Mouse (Mus musculus): ENCODE data around the gene Btaf1. TPM values are rescaled to one million over a fixed set of nuclear protein-coding genes. Genes with fewer than 3 reads are reported as not detected.

Btaf1 gene
- total and polyA plus RNA-seq, 2 experiments = 2.6 to 15.5 TPM

- H3K9ac ChIP-seq (ENCODE audit: low read depth, low read length) = no peak overlapping the region
- no peak overlapping the region for H3K4me3 ChIP-seq (ENCODE audit: insufficient read depth, low read depth, low read length)
- TF ChIP-seq POLR2A (IDR thresholded peaks at IDR 0.05; ENCODE audit: extremely low read depth, insufficient read depth, low read length) (no peak), CTCF (IDR thresholded peaks at IDR 0.05; ENCODE audit: low read depth, low read length) (no peak)
- peak; percentile 59 for DNase-seq (ENCODE audit: extremely low read depth, low read depth, low spot score)
- H3K4me1 ChIP-seq (ENCODE audit: control insufficient read depth, insufficient read depth, low read length) = no peaks in the 10 kb centered on the region
- no peaks in the 10 kb centered on the region for H3K79me2 ChIP-seq (ENCODE audit: control insufficient read depth, insufficient read depth, low read length)
- H3K36me3 ChIP-seq (ENCODE audit: control insufficient read depth, insufficient read depth, low read length) = peaks cover 8% of the 10 kb centered on the region
- H3K27ac ChIP-seq (replicated peaks; ENCODE audit: insufficient read depth, low read depth, low read length) = no peak overlapping the region
- WGBS = 39% methylated on average over 10 of the region's 10 CpGs
- no peaks in the 10 kb centered on the region for H3K27me3 ChIP-seq (ENCODE audit: control insufficient read depth, insufficient read depth, low read length)
Measured at GRCm38 (mm10) chr19:37044431-37044830, 118.6 kb downstream of the Btaf1 start.

GRCm38 (mm10) chr19:37048507-37048906 lies 122.6 kb downstream of the Btaf1 start:
- no peaks in the 10 kb centered on the region for H3K27me3 ChIP-seq (ENCODE audit: control insufficient read depth, insufficient read depth, low read length)
- H3K9ac ChIP-seq (ENCODE audit: low read depth, low read length) = no peak overlapping the region
- H3K36me3 ChIP-seq (ENCODE audit: control insufficient read depth, insufficient read depth, low read length) = peaks cover 1% of the 10 kb centered on the region; the same call in 1 of the 2 replicates
- no peak overlapping the region for H3K27ac ChIP-seq (replicated peaks; ENCODE audit: insufficient read depth, low read depth, low read length)
- no peak for DNase-seq (ENCODE audit: extremely low read depth, low read depth, low spot score)
- 89% methylated on average over 6 of the region's 6 CpGs for WGBS
- no peak for TF ChIP-seq CTCF (IDR thresholded peaks at IDR 0.05; ENCODE audit: low read depth, low read length)
- TF ChIP-seq POLR2A (IDR thresholded peaks at IDR 0.05; ENCODE audit: extremely low read depth, insufficient read depth, low read length) = no peak
- H3K4me1 ChIP-seq (ENCODE audit: control insufficient read depth, insufficient read depth, low read length) = no peaks in the 10 kb centered on the region
- H3K4me3 ChIP-seq (ENCODE audit: insufficient read depth, low read depth, low read length) = no peak overlapping the region
- H3K79me2 ChIP-seq (ENCODE audit: control insufficient read depth, insufficient read depth, low read length) = no peaks in the 10 kb centered on the region

- H3K4me1 ChIP-seq (ENCODE audit: control insufficient read depth, insufficient read depth, low read length) = no peaks in the 10 kb centered on the region; the same call in 1 of the 2 replicates
- 66% methylated on average over 4 of the region's 4 CpGs for WGBS
- TF ChIP-seq CTCF (IDR thresholded peaks at IDR 0.05; ENCODE audit: low read depth, low read length) (peak; percentile 22; the same call in 1 of the 2 replicates), POLR2A (IDR thresholded peaks at IDR 0.05; ENCODE audit: extremely low read depth, insufficient read depth, low read length) (no peak)
Measured at GRCm38 (mm10) chr19:37050643-37051345, 124.9 kb downstream of the Btaf1 start.

GRCm38 (mm10) chr19:37055976-37056556 lies 130.2 kb downstream of the Btaf1 start:
- H3K27me3 ChIP-seq (ENCODE audit: control insufficient read depth, insufficient read depth, low read length) = no peaks in the 10 kb centered on the region
- H3K27ac ChIP-seq (replicated peaks; ENCODE audit: insufficient read depth, low read depth, low read length) = no peak overlapping the region
- H3K9ac ChIP-seq (ENCODE audit: low read depth, low read length) = no peak overlapping the region
- peaks cover 7% of the 10 kb centered on the region for H3K4me1 ChIP-seq (ENCODE audit: control insufficient read depth, insufficient read depth, low read length)
- no peak for DNase-seq (ENCODE audit: extremely low read depth, low read depth, low spot score)
- 53% methylated on average over 4 of the region's 4 CpGs for WGBS
- no peaks in the 10 kb centered on the region; the same call in 1 of the 2 replicates for H3K36me3 ChIP-seq (ENCODE audit: control insufficient read depth, insufficient read depth, low read length)
- no peak overlapping the region for H3K4me3 ChIP-seq (ENCODE audit: insufficient read depth, low read depth, low read length)
- H3K79me2 ChIP-seq (ENCODE audit: control insufficient read depth, insufficient read depth, low read length) = no peaks in the 10 kb centered on the region
- TF ChIP-seq CTCF (IDR thresholded peaks at IDR 0.05; ENCODE audit: low read depth, low read length) (0 out of 2 replicates have a peak, but pooled peaks have one; percentile 18), POLR2A (IDR thresholded peaks at IDR 0.05; ENCODE audit: extremely low read depth, insufficient read depth, low read length) (no peak)

More at GRCm38 (mm10) chr19:37050643-37051345, 124.9 kb downstream of the Btaf1 start:
- Histone ChIP-seq H3K4me3 (ENCODE audit: insufficient read depth, low read depth, low read length) (no peak overlapping the region), H3K36me3 (ENCODE audit: control insufficient read depth, insufficient read depth, low read length) (peaks cover 1% of the 10 kb centered on the region; the same call in 1 of the 2 replicates), H3K27me3 (ENCODE audit: control insufficient read depth, insufficient read depth, low read length) (no peaks in the 10 kb centered on the region), H3K27ac (replicated peaks; ENCODE audit: insufficient read depth, low read depth, low read length) (no peak overlapping the region), H3K79me2 (ENCODE audit: control insufficient read depth, insufficient read depth, low read length) (no peaks in the 10 kb centered on the region), H3K9ac (ENCODE audit: low read depth, low read length) (no peak overlapping the region)
- DNase-seq (ENCODE audit: extremely low read depth, low read depth, low spot score) = peak; percentile 39

GRCm38 (mm10) chr19:37057161-37057905 lies 131.5 kb downstream of the Btaf1 start:
- no peaks in the 10 kb centered on the region for H3K27me3 ChIP-seq (ENCODE audit: control insufficient read depth, insufficient read depth, low read length)
- no peak overlapping the region for H3K4me3 ChIP-seq (ENCODE audit: insufficient read depth, low read depth, low read length)
- no peak overlapping the region for H3K9ac ChIP-seq (ENCODE audit: low read depth, low read length)
- DNase-seq (ENCODE audit: extremely low read depth, low read depth, low spot score) = no peak
- H3K36me3 ChIP-seq (ENCODE audit: control insufficient read depth, insufficient read depth, low read length) = no peaks in the 10 kb centered on the region; the same call in 1 of the 2 replicates
- 83% methylated on average over 8 of the region's 8 CpGs for WGBS
- peaks cover 7% of the 10 kb centered on the region for H3K4me1 ChIP-seq (ENCODE audit: control insufficient read depth, insufficient read depth, low read length)
- no peak for TF ChIP-seq CTCF (IDR thresholded peaks at IDR 0.05; ENCODE audit: low read depth, low read length)
- H3K79me2 ChIP-seq (ENCODE audit: control insufficient read depth, insufficient read depth, low read length) = no peaks in the 10 kb centered on the region
- no peak overlapping the region for H3K27ac ChIP-seq (replicated peaks; ENCODE audit: insufficient read depth, low read depth, low read length)

Data from liver, adult 2 months (tissue).